Mouse (Mus musculus) liver, embryonic 14.5 days (tissue): ENCODE data around the gene Yes1.

Experiments
- CTCF ChIP-seq: IDR thresholded peaks from 2 replicates; pipeline ENCODE4 v1.5.1; 2016; ENCODE audit warnings: antibody characterized with exemption, low read depth, control low read depth
- EP300 ChIP-seq: IDR thresholded peaks from 2 replicates; pipeline ENCODE4 v1.6.1; 2016; ENCODE audit warnings: antibody characterized with exemption, low read depth

- TF ChIP-seq CTCF (no peak), EP300 (no peak)
Measured at GRCm38 (mm10) chr5:32697208-32697867, 86.4 kb downstream of the Yes1 start.
